In the genomic region with DNA sequence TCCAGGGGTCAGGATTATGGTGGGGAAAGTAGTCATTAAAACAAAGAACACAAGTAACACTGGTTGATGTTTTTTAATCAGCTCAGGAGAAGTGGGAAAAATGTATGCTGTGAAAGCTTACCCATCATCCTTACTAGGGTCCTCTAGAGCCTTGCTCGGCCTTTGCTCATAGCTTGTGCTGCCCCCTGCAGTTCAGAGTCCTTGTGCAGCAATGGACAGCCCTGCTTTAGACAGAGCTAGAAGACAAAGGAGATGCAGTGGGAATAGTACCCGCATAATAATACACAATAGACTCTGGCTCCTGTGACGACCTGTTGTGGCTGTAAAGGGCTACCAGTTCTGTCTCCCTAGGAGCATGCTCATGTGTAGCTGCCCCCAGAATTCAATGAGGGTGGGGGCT, we compare ENCODE assay signal across 8 mouse cellular contexts.
DNase-seq lines count a peak whose midpoint lies in the region; ATAC-seq and TF ChIP-seq lines count a peak whose summit lies in the region.

No protein-coding gene starts in this region.

- no peaks in the 10 kb centered on the region for H3K36me3 ChIP-seq in heart, postnatal 0 days (replicated peaks; ENCODE audit: control insufficient read depth, insufficient read depth, low read length)
- H3K36me3 ChIP-seq in E14TG2a.4 (ENCODE audit: insufficient read depth, low read length), result no peaks in the 10 kb centered on the region
- H3K36me3 ChIP-seq in hindbrain, embryonic 15.5 days, result no peaks in the 10 kb centered on the region
- no peaks in the 10 kb centered on the region for H3K36me3 ChIP-seq in lung, embryonic 15.5 days

- TF ChIP-seq EP300 in heart, postnatal 0 days (IDR thresholded peaks at IDR 0.05; ENCODE audit: low read depth), result no peak

- no peaks in the 10 kb centered on the region for H3K4me1 ChIP-seq in heart, postnatal 0 days (ENCODE audit: control insufficient read depth, insufficient read depth)
- H3K4me1 ChIP-seq in E14TG2a.4 (replicated peaks; ENCODE audit: low read depth, low read length), result peaks cover 37% of the 10 kb centered on the region
- no peaks in the 10 kb centered on the region for H3K4me1 ChIP-seq in hindbrain, embryonic 15.5 days (replicated peaks)
- no peaks in the 10 kb centered on the region for H3K4me1 ChIP-seq in lung, embryonic 15.5 days

- 32% methylated on average over 3 of the region's 3 CpGs for WGBS in heart, postnatal 0 days
- WGBS in hindbrain, embryonic 15.5 days, result 24% methylated on average over 3 of the region's 3 CpGs
- WGBS in lung, embryonic 15.5 days, result 22% methylated on average over 3 of the region's 3 CpGs

- H3K9ac ChIP-seq in heart, postnatal 0 days (replicated peaks; ENCODE audit: low read depth, low read length), result no peak overlapping the region
- no peak overlapping the region for H3K9ac ChIP-seq in hindbrain, embryonic 15.5 days
- no peak overlapping the region for H3K9ac ChIP-seq in lung, embryonic 15.5 days

- H3K27me3 ChIP-seq in heart, postnatal 0 days (ENCODE audit: control insufficient read depth, insufficient read depth, low read length), result no peaks in the 10 kb centered on the region
- H3K27me3 ChIP-seq in E14TG2a.4 (ENCODE audit: insufficient read depth, low read length), result no peaks in the 10 kb centered on the region
- H3K27me3 ChIP-seq in hindbrain, embryonic 15.5 days, result no peaks in the 10 kb centered on the region
- H3K27me3 ChIP-seq in lung, embryonic 15.5 days, result no peaks in the 10 kb centered on the region

- H3K4me2 ChIP-seq in heart, postnatal 0 days (ENCODE audit: low read depth, low read length), result no peak overlapping the region
- H3K4me2 ChIP-seq in hindbrain, embryonic 15.5 days, result no peak overlapping the region
- no peak overlapping the region for H3K4me2 ChIP-seq in lung, embryonic 15.5 days

- DNase-seq in heart, postnatal 0 days (ENCODE audit: low spot score), result no peak
- no peak for DNase-seq in heart, adult 8-10 months (ENCODE audit: low spot score)
- peak; percentile 5 for DNase-seq in c-Kit-positive CD71-negative TER-119-negative erythroid progenitor cells, embryonic 14.5 days (ENCODE audit: low read depth)
- no peak for DNase-seq in c-Kit-positive CD71-positive TER-119-positive erythroid progenitor cells, embryonic 14.5 days (ENCODE audit: low spot score)

- H3K27ac ChIP-seq in heart, postnatal 0 days (ENCODE audit: low read depth), result no peak overlapping the region
- H3K27ac ChIP-seq in hindbrain, embryonic 15.5 days (replicated peaks), result no peak overlapping the region
- H3K27ac ChIP-seq in lung, embryonic 15.5 days, result no peak overlapping the region

- no peak overlapping the region for H3K4me3 ChIP-seq in heart, postnatal 0 days (ENCODE audit: low read depth, low read length)
- no peak overlapping the region for H3K4me3 ChIP-seq in E14TG2a.4 (replicated peaks; ENCODE audit: low read length)
- no peak overlapping the region for H3K4me3 ChIP-seq in hindbrain, embryonic 15.5 days
- no peak overlapping the region for H3K4me3 ChIP-seq in lung, embryonic 15.5 days

- ATAC-seq in heart, postnatal 0 days (ENCODE audit: insufficient read depth, low read depth), result no peak; the same call in 1 of the 2 replicates
- peak; percentile 71; the same call in 1 of the 2 replicates for ATAC-seq in hindbrain, embryonic 15.5 days (ENCODE audit: low FRiP score, low read depth)
- peak; percentile 27; the same call in 1 of the 2 replicates for ATAC-seq in lung, embryonic 15.5 days (ENCODE audit: borderline replicate concordance, extremely low read depth, low FRiP score, low TSS enrichment)
- ATAC-seq in megakaryocyte-erythroid progenitor cell, adult 5-6 weeks (replicated peaks; ENCODE audit: low FRiP score, low TSS enrichment, poor library complexity, severe bottlenecking), result no peak

- no peaks in the 10 kb centered on the region for H3K9me3 ChIP-seq in heart, postnatal 0 days (replicated peaks; ENCODE audit: control insufficient read depth, low read length)
- no peaks in the 10 kb centered on the region for H3K9me3 ChIP-seq in E14TG2a.4 (ENCODE audit: low read length)
- no peaks in the 10 kb centered on the region for H3K9me3 ChIP-seq in hindbrain, embryonic 15.5 days
- no peaks in the 10 kb centered on the region for H3K9me3 ChIP-seq in lung, embryonic 15.5 days

- peak; percentile 50 for TF ChIP-seq CTCF in heart, postnatal 0 days (IDR thresholded peaks at IDR 0.05; ENCODE audit: low read depth)
- peak; percentile 60 for TF ChIP-seq CTCF in E14TG2a.4 (conservative IDR thresholded peaks at IDR 0.05; ENCODE audit: low read length)

Comparison
In these comparisons a context has a peak if more than half of its experiments do, and no peak if none do; other contexts are left out.
1. ATAC-seq: peak in hindbrain, embryonic 15.5 days (single experiment) and lung, embryonic 15.5 days (single experiment); none in heart, postnatal 0 days (single experiment) and megakaryocyte-erythroid progenitor cell, adult 5-6 weeks (single experiment).